Mouse (Mus musculus): ENCODE results near the gene Slc35f3.

Slc35f3 gene

GRCm38 (mm10) chr8:126339357-126339756 lies 41.0 kb downstream of the Slc35f3 start:
- peak in 1 of 2 experiments; percentile 21 for DNase-seq

- DNase-seq = no peak
Measured at GRCm38 (mm10) chr8:126341200-126341599, 42.8 kb downstream of the Slc35f3 start.

- DNase-seq = no peak
Measured at GRCm38 (mm10) chr8:126343427-126343826, 45.1 kb downstream of the Slc35f3 start.

GRCm38 (mm10) chr8:126345100-126345499 lies 46.7 kb downstream of the Slc35f3 start:
- DNase-seq = no peak

- DNase-seq = no peak
Measured at GRCm38 (mm10) chr8:126353259-126353658, 54.9 kb downstream of the Slc35f3 start.

- DNase-seq = no peak
Measured at GRCm38 (mm10) chr8:126357946-126358345, 59.6 kb downstream of the Slc35f3 start.

GRCm38 (mm10) chr8:126359296-126359695 lies 60.9 kb downstream of the Slc35f3 start:
- peak; percentile 59 to 77 for DNase-seq

GRCm38 (mm10) chr8:126360106-126360505 lies 61.7 kb downstream of the Slc35f3 start:
- peak; percentile 55 to 78 for DNase-seq

GRCm38 (mm10) chr8:126360701-126361100 lies 62.3 kb downstream of the Slc35f3 start:
- no peak for DNase-seq

GRCm38 (mm10) chr8:126366251-126366650 lies 67.9 kb downstream of the Slc35f3 start:
- no peak for DNase-seq

- no peak for DNase-seq
Measured at GRCm38 (mm10) chr8:126368349-126369054, 70.1 kb downstream of the Slc35f3 start.

GRCm38 (mm10) chr8:126371871-126372270 lies 73.5 kb downstream of the Slc35f3 start:
- DNase-seq = no peak

GRCm38 (mm10) chr8:126379580-126379979 lies 81.2 kb downstream of the Slc35f3 start:
- no peak for DNase-seq

GRCm38 (mm10) chr8:126380141-126380540 lies 81.8 kb downstream of the Slc35f3 start:
- peak; percentile 34 to 38 for DNase-seq

GRCm38 (mm10) chr8:126381299-126381698 lies 82.9 kb downstream of the Slc35f3 start:
- no peak for DNase-seq

GRCm38 (mm10) chr8:126382216-126382615 lies 83.9 kb downstream of the Slc35f3 start:
- peak; percentile 74 to 79 for DNase-seq

GRCm38 (mm10) chr8:126382749-126383148 lies 84.4 kb downstream of the Slc35f3 start:
- DNase-seq = peak; percentile 41 to 56

GRCm38 (mm10) chr8:126387566-126387965 lies 89.2 kb downstream of the Slc35f3 start:
- DNase-seq = no peak

- DNase-seq = peak; percentile 39 to 60
Measured at GRCm38 (mm10) chr8:126391541-126391940, 93.2 kb downstream of the Slc35f3 start.

GRCm38 (mm10) chr8:126395386-126395785 lies 97.0 kb downstream of the Slc35f3 start:
- no peak for DNase-seq

GRCm38 (mm10) chr8:126395917-126396316 lies 97.6 kb downstream of the Slc35f3 start:
- no peak for DNase-seq

- DNase-seq = no peak
Measured at GRCm38 (mm10) chr8:126398349-126398748, 100.0 kb downstream of the Slc35f3 start.

- DNase-seq = peak; percentile 25 to 45
Measured at GRCm38 (mm10) chr8:126404550-126404949, 106.2 kb downstream of the Slc35f3 start.

GRCm38 (mm10) chr8:126405030-126405429 lies 106.7 kb downstream of the Slc35f3 start:
- DNase-seq = no peak

- DNase-seq = no peak
Measured at GRCm38 (mm10) chr8:126420834-126421233, 122.5 kb downstream of the Slc35f3 start.
